Mouse (Mus musculus): Measurements from ENCODE around the gene Gm10840. TPM values are rescaled to one million over a fixed set of nuclear protein-coding genes. Genes with fewer than 3 reads are reported as not detected.

Gene Gm10840
- total and polyA plus RNA-seq, 2 experiments, result not detected

- DNase-seq (ENCODE audit: extremely low read depth, low read depth, low spot score), result no peak
- Histone ChIP-seq H3K9ac (ENCODE audit: low read depth, low read length) (no peak overlapping the region), H3K36me3 (ENCODE audit: control insufficient read depth, insufficient read depth, low read length) (peaks cover 4% of the 10 kb centered on the region; the same call in 1 of the 2 replicates), H3K4me1 (ENCODE audit: control insufficient read depth, insufficient read depth, low read length) (no peaks in the 10 kb centered on the region), H3K79me2 (ENCODE audit: control insufficient read depth, insufficient read depth, low read length) (no peaks in the 10 kb centered on the region), H3K4me3 (ENCODE audit: insufficient read depth, low read depth, low read length) (no peak overlapping the region), H3K27me3 (ENCODE audit: control insufficient read depth, insufficient read depth, low read length) (no peaks in the 10 kb centered on the region), H3K27ac (replicated peaks; ENCODE audit: insufficient read depth, low read depth, low read length) (no peak overlapping the region)
- TF ChIP-seq POLR2A (IDR thresholded peaks at IDR 0.05; ENCODE audit: extremely low read depth, insufficient read depth, low read length), result no peak
- no peak for TF ChIP-seq CTCF (IDR thresholded peaks at IDR 0.05; ENCODE audit: low read depth, low read length)
- WGBS, result 97% methylated on average over 4 of the region's 4 CpGs
Observed at GRCm38 (mm10) chr11:106187326-106187725, 26.7 kb downstream of the Gm10840 start.

DNA sequence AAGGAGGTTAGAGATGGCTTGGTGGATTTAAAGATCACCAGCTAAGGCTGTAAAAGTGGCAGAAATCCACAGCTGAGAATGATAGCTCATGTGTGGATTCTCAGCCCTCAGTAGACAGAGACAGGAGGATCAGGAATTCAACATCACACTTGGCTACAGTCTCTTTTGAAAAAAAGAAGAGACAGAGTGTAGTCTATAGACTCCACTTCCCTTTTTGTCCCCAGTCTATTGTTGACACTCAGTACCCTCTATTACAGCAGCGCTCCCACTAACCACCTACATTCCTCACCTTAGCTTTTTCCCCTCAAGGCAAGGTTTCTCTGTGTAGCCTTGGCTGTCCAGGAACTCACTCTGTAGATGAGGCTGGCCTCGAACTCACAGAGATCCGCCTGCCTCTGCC is 31.1 kb downstream of the Gm10840 start:
- no peaks in the 10 kb centered on the region for H3K27me3 ChIP-seq (ENCODE audit: control insufficient read depth, insufficient read depth, low read length)
- H3K4me1 ChIP-seq (ENCODE audit: control insufficient read depth, insufficient read depth, low read length), result peaks cover 8% of the 10 kb centered on the region; the same call in 1 of the 2 replicates
- no peak overlapping the region for H3K27ac ChIP-seq (replicated peaks; ENCODE audit: insufficient read depth, low read depth, low read length)
- 96% methylated on average over 3 of the region's 3 CpGs for WGBS
- DNase-seq (ENCODE audit: extremely low read depth, low read depth, low spot score), result no peak
- no peaks in the 10 kb centered on the region for H3K79me2 ChIP-seq (ENCODE audit: control insufficient read depth, insufficient read depth, low read length)
- no peak for TF ChIP-seq POLR2A (IDR thresholded peaks at IDR 0.05; ENCODE audit: extremely low read depth, insufficient read depth, low read length)
- TF ChIP-seq CTCF (IDR thresholded peaks at IDR 0.05; ENCODE audit: low read depth, low read length), result no peak
- H3K9ac ChIP-seq (ENCODE audit: low read depth, low read length), result no peak overlapping the region
- no peak overlapping the region for H3K4me3 ChIP-seq (ENCODE audit: insufficient read depth, low read depth, low read length)
- peaks cover 2% of the 10 kb centered on the region; the same call in 1 of the 2 replicates for H3K36me3 ChIP-seq (ENCODE audit: control insufficient read depth, insufficient read depth, low read length)

- whole genome bisulfite sequencing, result 85% methylated on average over 5 of the region's 5 CpGs
- Histone ChIP-seq H3K27ac (replicated peaks; ENCODE audit: insufficient read depth, low read depth, low read length) (no peak overlapping the region), H3K9ac (ENCODE audit: low read depth, low read length) (no peak overlapping the region), H3K4me1 (ENCODE audit: control insufficient read depth, insufficient read depth, low read length) (peaks cover 8% of the 10 kb centered on the region; the same call in 1 of the 2 replicates), H3K4me3 (ENCODE audit: insufficient read depth, low read depth, low read length) (no peak overlapping the region), H3K79me2 (ENCODE audit: control insufficient read depth, insufficient read depth, low read length) (no peaks in the 10 kb centered on the region), H3K27me3 (ENCODE audit: control insufficient read depth, insufficient read depth, low read length) (no peaks in the 10 kb centered on the region), H3K36me3 (ENCODE audit: control insufficient read depth, insufficient read depth, low read length) (peaks cover 4% of the 10 kb centered on the region; the same call in 1 of the 2 replicates)
- TF ChIP-seq CTCF (IDR thresholded peaks at IDR 0.05; ENCODE audit: low read depth, low read length), result no peak
- TF ChIP-seq POLR2A (IDR thresholded peaks at IDR 0.05; ENCODE audit: extremely low read depth, insufficient read depth, low read length), result no peak
- DNase-seq (ENCODE audit: extremely low read depth, low read depth, low spot score), result no peak
Observed at GRCm38 (mm10) chr11:106192241-106192640, 31.6 kb downstream of the Gm10840 start.

DNA sequence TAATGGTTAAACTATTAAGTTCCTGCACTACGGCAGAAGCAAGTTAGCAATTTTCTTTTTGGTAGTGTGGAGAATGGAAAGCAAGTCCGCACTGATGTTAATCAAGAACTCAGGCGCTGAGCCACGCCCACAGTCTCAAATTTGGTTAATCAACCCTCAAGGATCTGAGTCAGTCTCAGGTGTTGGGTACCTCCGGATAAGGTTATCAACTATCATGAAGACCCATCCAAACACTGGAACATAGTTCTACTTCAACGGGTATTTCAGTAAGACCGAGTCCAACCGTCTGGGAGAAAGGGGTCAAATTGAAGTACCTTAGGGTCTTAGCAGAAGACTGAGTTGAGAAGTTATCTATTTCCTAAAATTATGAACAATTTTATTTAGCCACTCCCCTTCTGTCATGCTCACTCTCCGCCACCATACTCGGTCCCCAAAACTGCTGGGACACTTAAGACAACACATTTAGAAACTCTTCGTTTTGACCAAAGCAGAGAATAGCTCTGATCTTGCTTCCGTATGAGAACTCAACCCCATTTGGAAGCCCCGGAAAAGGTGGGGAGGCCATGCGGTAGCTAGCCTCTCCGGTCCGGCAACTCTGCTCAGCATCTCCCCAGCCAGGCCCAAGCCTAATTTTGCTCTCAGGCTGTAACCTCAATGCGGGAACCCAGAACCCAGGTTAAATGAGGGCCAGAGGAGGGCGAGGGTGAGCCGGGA is 32.2 kb downstream of the Gm10840 start:
- no peak for DNase-seq (ENCODE audit: extremely low read depth, low read depth, low spot score)
- peak overlapping the region; percentile 73 for H3K9ac ChIP-seq (ENCODE audit: low read depth, low read length)
- H3K27me3 ChIP-seq (ENCODE audit: control insufficient read depth, insufficient read depth, low read length), result no peaks in the 10 kb centered on the region
- H3K4me1 ChIP-seq (ENCODE audit: control insufficient read depth, insufficient read depth, low read length), result peaks cover 8% of the 10 kb centered on the region; the same call in 1 of the 2 replicates
- H3K36me3 ChIP-seq (ENCODE audit: control insufficient read depth, insufficient read depth, low read length), result peaks cover 5% of the 10 kb centered on the region; the same call in 1 of the 2 replicates
- 12% methylated on average over 19 of the region's 19 CpGs for WGBS
- no peak for TF ChIP-seq POLR2A (IDR thresholded peaks at IDR 0.05; ENCODE audit: extremely low read depth, insufficient read depth, low read length)
- TF ChIP-seq CTCF (IDR thresholded peaks at IDR 0.05; ENCODE audit: low read depth, low read length), result no peak
- no peaks in the 10 kb centered on the region for H3K79me2 ChIP-seq (ENCODE audit: control insufficient read depth, insufficient read depth, low read length)
- H3K4me3 ChIP-seq (ENCODE audit: insufficient read depth, low read depth, low read length), result peak overlapping the region; percentile 83
- H3K27ac ChIP-seq (replicated peaks; ENCODE audit: insufficient read depth, low read depth, low read length), result peak overlapping the region; percentile 57

DNA sequence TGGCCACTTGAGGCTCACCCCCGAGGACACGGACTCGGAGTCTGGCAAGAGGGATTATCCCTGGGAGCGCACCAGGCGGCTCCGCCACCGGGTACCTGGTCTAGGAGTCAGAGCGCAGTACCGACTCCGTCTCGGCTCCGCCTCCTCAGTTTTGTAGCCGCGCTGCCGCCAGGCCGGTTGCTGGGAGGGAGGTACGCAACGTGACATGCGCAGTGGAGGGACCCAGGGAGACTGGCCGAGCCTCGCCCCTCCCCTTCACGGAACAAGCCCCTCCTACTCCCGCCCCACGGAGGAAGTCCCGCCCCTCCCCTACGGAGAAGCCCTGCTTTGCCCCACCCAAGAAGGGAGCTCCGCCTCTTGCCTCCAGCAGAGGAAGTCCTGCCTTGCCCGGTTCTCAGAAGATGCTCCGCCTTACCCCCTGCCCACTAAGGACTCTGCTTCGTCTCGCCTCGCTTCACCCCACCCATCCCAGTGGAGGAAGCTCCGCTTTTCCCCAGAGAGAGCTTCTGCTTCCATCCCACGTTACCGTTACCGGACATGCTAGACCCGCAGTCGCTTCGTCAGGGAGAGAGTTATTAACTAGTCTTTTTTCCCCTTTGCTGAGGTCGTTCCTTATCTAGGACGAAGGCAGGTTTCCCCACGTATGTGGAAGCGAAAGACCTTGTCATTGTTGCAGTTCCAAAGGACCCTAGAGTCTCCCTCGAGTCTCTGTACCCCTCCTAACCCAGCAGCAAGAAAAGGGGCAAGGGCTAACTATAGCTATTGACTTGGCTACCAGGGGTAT is 32.9 kb downstream of the Gm10840 start:
- Histone ChIP-seq H3K27me3 (ENCODE audit: control insufficient read depth, insufficient read depth, low read length) (no peaks in the 10 kb centered on the region), H3K27ac (replicated peaks; ENCODE audit: insufficient read depth, low read depth, low read length) (peak overlapping the region; percentile 66), H3K4me1 (ENCODE audit: control insufficient read depth, insufficient read depth, low read length) (peaks cover 8% of the 10 kb centered on the region; the same call in 1 of the 2 replicates), H3K36me3 (ENCODE audit: control insufficient read depth, insufficient read depth, low read length) (peaks cover 11% of the 10 kb centered on the region), H3K9ac (ENCODE audit: low read depth, low read length) (peak overlapping the region; percentile 73), H3K4me3 (ENCODE audit: insufficient read depth, low read depth, low read length) (peak overlapping the region; percentile 83), H3K79me2 (ENCODE audit: control insufficient read depth, insufficient read depth, low read length) (no peaks in the 10 kb centered on the region)
- peak; percentile 62; the same call in 1 of the 2 replicates for TF ChIP-seq POLR2A (IDR thresholded peaks at IDR 0.05; ENCODE audit: extremely low read depth, insufficient read depth, low read length)
- TF ChIP-seq CTCF (IDR thresholded peaks at IDR 0.05; ENCODE audit: low read depth, low read length), result no peak
- under 1% methylated on average over 42 of the region's 44 CpGs for WGBS
- DNase-seq (ENCODE audit: extremely low read depth, low read depth, low spot score), result peak; percentile 92

All from liver, adult 2 months (tissue).